Mouse (Mus musculus) gastrocnemius, adult 18-20 months (tissue): Measurements from ENCODE around the gene Axin1. TPM values are rescaled to one million over a fixed set of nuclear protein-coding genes. Genes with fewer than 3 reads are reported as not detected.
"Not testable (repeated sequence)": the region's sequence is repeated elsewhere in the genome, so short reads cannot be mapped to it uniquely, and the experiment has no call there.

ENCODE experiments used
- DNase-seq: peaks from one replicate; pipeline ENCODE4 v3.0.0; 2021; ENCODE audit warnings: low spot score
- total RNA-seq, 2 experiments: library from RNA; stranded (reverse); gene quantifications; 2 replicates each; pipeline ENCODE4 v1.2.3; 2021

Gene Axin1
- total RNA-seq, 2 experiments from 2014 or later, result 15.7 to 18.2 TPM

DNA sequence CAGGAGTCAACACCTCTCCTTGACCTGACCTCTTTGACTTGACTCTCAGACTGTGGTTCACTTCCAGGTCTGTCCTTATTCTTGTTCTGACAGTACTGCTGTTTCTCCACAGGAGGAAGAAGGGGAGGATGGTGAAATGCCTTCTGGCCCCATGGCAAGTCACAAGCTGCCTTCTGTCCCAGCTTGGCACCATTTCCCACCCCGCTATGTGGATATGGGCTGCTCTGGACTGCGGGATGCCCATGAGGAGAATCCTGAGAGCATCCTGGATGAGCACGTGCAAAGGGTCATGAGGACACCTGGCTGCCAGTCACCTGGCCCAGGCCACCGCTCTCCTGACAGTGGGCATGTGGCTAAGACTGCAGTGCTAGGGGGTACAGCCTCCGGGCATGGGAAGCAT, 49.1 kb downstream of the Axin1 start:
- DNase-seq, result no peak

DNA sequence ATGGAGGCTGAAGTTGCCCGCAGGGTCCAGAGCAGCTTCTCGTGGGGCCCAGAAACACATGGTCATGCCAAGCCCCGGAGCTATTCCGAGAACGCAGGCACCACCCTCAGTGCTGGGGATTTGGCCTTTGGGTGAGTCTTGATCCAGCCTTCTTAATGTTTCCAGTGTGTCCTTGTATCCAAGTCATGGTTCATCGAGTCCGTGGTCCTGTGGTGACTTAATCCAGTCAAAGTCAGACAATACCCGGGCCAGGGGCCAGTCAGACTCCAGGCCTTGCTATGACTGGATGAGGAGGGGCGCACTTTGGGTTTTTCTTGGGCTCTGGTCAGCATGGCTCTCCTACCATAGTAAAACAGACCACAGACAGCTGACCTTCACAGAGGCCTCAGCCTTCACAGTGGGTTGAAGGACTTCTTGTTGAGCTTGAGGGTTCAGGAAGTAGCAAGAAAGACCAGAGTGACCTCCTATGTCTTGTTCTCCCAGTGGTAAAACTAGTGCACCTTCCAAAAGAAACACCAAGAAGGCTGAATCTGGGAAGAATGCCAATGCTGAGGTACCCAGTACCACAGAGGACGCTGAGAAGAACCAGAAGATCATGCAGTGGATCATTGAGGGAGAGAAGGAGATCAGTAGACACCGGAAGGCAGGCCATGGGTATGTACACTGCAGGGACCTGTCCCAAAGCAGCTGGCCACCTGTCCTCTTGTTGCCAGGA, 49.8 kb downstream of the Axin1 start:
- DNase-seq, result no peak

DNA sequence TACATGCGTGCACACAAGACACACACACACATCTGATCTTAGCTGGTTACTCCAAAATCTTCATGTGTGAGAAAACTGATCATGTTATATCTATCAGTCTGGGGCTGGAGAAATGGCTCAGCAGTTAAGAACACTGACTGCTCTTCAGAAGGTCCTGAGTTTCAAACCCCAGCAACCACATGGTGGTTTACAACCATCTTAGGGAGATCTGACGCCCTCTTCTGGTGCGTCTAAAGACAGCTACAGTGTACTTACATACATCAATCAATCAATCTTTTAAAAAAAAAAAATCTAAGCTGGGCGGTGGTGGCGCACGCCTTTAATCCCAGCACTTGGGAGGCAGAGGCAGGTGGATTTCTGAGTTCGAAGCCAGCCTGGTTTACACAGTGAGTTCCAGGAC, 53.0 kb downstream of the Axin1 start:
- DNase-seq, result not testable (repeated sequence)

DNA sequence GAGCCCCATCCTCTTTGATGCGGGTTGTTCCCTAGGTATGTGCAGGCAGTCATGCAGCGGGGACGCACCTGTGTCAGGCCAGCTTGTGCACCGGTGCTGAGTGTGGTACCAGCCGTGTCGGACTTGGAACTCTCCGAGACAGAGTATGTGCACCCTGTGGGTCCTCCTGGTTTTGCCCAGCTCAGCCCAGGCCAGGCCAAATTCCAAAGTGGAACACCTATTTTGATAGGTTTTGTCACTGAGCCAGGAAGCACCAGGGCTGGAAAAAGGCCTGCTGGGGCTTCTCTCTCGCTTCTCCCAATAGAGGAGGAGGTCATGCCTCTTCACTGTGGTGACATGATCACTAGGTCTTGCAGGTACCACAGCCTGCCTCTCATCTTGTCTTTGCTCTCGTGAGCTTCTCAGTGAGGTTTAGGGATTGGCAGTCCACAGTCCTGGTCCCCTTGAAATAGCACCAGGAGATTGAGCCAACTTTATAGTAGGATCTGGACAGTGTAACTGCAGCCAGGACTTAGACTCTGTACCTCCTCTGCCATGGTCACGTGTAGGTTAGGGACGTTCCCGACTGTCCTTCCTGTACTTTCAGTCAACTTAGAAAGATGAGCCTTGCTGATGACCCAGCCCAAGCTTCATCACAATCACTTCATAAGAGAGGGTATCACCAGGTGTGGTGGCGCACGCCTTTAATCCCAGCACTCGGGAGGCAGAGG, 54.1 kb downstream of the Axin1 start:
- DNase-seq, result no peak

DNA sequence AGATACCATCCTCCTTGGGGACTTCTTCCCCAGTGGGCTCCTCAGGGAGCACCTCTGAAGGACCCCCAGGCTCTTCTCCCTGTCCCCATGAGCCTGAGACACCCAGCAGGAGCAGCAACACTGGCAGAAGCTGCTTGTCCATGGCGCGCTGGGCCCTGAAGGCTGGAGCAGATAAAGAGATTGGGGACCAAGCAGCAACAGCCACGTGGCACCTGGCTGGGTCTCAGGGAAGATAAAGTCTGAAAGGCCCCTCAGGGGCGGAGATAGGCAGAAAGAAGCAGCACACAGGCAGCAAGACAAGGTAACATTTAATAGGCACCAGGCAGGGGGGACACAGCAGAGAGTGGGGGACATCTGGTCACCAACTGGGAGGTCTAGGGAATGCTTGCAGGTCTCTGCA, 60.4 kb downstream of the Axin1 start, which contains the start of gene Pdia2:
Gene Pdia2, minus strand, starts transcription at position 196 of the 400 bp plus-strand sequence.
- no peak for DNase-seq

DNA sequence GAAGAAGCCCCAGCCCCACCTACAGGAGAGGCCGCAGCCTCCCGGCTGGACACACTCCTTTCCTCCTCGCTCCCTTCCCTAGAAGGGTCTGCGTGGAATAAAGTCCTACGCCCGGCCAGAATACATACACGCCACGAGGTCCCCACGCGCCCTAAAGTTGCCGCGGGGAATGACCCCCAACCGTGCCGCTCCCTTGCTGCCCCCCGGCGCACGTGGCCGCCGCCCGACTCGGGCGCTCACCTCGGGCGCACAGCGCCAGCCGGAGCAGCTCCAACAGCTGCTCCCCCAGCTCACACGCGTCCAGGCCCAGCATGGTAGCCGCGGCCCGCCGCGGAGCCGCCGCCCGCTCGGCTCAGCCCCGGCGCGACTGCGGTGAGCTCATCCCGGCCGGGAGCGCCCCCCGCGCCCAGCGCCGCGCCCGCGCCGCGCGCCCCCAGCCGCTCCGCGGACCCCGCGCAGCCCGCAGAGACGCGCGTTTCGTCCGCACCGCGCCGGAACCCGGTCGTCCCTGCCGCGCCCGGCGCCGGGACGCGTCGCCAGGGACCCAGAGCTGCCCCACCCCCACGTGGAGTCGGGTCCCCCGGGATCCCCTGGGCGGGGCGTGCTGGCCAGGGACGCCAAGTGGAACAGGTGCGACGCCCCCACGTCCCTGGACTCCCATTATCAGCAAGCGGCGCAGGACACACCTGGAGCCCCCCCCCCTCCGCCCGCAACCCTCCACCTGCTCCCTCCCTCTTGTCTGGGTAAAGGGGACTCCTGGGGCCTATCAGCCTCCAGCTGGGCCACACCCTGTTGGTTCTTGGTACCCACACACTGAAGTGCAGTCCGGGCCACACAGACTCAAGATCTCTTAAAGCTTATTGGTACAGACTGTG, 62.6 kb downstream of the Axin1 start:
- DNase-seq, result no peak

DNA sequence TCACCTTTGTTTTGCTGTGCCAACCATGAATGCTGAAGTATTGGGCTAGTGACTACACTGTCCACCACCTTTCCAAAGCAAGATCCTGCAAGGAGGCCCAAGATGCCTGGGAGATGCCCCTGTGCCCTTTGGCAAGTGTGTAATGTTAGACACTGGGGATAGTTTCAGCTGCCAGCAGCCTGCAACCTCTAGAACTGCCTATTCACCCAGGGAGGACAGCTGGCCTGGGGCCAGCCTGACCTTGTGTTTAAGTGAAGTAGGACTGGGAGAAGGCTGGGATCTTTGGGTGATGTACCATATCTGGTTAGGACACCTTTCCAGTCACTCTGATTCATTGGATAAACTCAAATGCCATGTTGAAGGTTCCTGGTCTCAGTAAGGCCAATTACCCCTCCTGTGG, 63.5 kb downstream of the Axin1 start:
- DNase-seq, result no peak

DNA sequence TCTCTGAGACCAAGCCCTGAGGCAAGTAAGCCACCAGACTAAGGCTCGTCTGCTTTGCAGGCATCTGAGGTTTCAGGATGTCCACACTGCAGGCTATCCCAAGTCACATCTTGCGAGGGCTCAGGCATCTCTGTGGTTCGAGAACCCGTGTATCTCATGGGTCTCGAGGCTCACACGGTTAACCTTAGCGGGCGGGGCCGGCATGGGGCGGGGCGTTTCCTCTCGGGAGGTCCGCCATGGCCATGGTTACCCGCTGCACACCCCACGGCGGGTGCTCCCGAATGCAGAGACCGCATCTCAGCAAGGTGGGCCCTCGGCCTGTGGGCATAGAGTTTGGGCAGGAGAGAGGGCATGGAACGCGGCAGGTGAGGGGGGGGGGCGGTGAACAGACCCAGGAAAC, 64.2 kb downstream of the Axin1 start, which contains the start of gene Rgs11:
Gene Rgs11, plus strand, starts transcription at position 215 of the 400 bp plus-strand sequence.
- DNase-seq, result peak; percentile 23

DNA sequence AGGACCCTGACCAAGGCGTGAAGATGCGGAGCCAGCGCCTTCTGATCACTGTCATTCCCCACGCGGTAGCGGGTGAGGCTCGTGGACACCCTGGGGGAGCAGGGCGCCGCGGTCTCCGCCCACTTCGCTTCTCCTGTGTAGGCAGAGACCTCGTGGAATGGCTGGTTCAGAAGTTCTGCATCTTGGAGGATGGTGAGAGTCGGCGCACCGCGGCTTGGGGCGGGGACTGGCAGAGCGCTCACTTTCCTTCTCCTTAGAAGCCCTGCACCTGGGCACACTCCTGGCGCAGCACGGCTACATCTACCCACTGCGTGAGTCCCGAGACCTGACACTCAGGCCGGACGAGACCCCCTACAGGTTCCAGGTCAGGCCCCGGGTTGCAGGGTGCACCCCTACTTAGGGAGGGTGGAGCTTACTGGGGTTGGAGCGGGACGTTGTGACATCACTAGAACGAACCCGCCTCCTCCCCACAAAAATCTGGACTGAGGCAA, 64.9 kb downstream of the Axin1 start:
- no peak for DNase-seq

DNA sequence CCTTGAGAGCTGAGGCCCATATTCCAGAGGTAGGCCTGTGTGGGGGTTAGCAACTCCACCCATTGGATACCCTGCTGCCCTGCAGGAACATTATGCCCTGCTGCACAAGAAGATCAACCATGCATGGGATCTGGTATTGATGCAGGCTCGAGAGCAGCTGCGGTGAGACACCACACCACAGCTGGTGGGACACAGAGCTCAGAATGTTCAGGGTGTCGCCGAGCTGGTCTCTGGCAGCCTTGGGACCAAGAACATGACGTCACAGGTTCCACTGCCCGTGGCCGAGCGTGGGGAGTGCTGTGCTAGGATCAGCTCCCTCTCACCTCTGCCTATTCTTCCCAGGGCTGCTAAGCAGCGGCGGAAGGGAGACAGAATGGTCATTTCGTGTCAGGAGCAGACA, 66.3 kb downstream of the Axin1 start:
- no peak for DNase-seq

DNA sequence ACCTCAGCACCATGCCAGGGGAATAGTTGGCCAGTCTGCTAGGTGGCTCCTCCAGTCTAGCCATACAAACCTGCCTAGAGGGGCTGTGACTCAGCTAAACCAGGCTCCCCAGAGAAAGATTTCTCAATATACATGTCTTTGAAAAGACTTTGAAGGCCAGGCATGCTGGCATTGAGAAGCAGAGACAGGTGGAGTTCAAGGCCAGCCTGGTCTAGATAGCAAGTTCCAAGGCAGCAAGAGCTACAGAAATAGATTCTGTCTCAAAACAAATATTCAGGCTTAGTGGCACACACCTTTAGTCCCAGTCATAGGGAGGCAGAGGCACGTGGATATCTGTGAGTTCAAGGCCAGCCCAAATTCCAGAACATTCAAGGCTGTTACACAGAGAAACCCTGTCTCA, 67.9 kb downstream of the Axin1 start:
- no peak for DNase-seq

DNA sequence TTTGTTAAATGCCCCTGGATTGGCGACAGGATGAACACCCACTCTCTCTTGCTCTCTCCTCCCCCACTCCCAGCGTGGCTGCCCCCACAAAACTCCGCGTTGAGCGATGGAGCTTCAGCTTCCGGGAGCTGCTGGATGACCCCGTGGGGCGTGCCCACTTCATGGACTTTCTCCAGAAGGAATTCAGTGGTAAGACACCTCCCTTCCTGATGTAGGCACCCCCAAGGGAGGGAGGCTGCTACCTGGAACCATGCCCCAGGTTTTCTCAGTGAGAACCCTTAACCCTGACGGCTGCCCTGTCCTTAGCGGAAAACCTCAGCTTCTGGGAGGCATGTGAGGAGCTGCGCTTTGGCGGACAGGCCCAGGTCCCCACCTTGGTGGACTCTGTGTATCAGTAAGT, 69.2 kb downstream of the Axin1 start, which contains the start of gene Arhgdig:
Gene Arhgdig, minus strand, starts transcription at position 101 of the 400 bp plus-strand sequence.
- DNase-seq, result no peak

DNA sequence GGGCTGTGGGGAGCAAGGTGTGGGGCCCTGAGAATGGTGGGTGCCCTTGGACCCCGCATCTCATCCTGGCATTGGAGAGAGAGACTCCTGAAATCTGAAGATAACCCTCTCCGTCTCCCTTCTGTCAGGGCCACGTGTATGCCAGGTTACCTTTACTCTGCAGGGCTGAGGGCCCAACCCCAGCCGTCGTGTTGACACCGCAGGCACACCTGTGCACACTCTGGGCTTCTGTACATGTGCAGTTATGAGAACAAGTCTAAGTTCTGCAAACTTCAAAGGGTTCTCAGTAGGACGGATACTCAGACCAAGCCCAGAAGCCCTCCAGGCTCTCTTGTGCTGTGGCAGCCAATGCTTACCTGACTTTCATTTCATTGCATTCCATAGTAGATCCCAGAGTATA, 73.8 kb downstream of the Axin1 start:
- no peak for DNase-seq

DNA sequence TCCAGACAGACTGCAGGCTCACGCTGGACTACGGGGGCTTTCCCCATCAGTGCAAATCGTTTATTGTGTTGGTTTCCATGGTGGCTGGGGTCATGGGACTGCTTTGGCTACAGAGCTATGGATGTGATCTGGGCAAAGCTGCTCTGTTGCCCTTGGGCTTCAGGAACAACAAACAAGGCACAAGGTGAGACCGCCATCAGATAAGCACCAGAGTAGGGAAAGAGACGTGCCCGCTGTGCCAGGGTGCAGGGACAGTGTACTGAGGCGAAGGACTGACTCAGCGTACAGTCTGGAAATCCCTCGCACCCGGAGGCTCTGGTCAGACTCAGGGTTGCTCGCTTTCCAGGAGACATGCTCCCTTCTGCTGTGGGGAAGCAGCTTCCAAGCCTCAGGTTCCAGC, 74.2 kb downstream of the Axin1 start:
- no peak for DNase-seq

DNA sequence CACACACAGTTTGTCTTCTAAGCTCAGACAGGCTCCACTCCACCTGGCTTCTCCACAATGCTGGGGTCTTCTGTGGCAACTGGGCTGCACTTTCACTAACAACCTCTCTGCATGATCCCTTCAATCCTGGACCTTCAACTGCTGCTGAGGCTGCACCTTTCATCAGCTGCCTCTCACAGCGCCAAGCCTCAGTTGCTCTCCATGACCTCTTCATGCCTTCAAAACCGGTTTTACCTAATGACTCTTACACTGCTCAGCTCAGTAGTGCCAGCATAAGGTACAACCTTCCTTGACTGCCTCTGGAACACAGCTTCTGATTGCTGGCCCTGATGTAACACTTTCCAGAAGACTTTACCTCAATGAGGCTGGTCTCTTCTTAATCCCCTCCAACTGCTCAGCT, 83.0 kb downstream of the Axin1 start:
- DNase-seq, result no peak

DNA sequence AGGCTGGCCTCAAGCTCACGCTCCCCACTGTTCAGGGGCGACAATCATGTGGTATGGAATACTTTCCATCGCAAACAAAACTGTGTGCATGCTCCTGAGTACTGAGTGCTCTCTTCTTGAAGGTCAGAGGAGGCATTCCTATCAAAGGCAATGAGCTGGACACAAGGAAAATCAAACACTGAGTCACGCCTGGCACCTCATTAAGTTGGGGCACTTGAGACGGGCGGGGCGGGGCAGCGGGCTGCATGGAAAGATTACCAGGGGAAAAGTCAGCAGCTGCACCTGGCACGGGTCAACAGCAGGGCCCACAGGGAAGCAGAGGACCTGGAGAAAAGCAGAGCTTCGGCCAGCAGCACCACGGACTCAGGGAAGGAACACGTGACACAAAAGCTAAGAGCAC, 86.7 kb downstream of the Axin1 start:
- DNase-seq, result no peak

DNA sequence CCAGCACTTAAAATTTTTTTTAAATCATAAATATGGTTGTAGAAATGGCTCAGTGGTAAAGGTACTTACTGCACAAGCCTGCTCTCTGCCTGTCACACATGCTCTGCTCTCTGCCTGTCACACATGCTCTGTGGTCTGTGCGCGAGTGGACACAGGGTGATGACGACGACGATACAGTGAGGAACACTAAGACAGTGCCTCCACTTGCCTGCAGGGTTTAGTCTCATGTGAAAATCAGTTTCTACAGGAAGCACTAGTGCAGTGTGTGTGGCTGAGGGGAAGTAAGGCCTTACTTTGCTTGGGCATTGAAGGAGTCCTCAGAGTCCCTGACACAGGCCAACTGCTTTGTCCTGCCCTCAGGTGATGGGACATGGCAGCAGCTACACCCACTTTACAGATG, 91.3 kb downstream of the Axin1 start:
- DNase-seq, result no peak

DNA sequence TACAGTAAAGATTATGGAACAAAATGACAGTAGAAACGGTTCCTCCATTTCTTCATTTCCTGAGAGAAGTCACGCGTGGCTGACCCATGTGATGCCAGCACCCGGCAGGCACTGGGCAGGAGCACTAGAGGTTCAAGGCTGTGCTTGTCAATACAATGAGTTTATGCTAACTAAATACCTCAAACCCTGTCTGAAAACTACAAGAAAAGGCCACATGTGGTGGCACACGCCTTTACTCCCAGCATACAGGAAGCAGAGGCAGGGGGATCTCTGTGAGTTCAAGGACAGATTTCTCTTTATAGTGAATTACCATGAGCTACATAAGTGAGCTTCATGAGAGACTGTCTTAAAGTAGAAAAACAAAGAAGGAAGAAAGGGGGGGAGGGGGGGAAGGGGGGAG, 92.7 kb downstream of the Axin1 start:
- no peak for DNase-seq

DNA sequence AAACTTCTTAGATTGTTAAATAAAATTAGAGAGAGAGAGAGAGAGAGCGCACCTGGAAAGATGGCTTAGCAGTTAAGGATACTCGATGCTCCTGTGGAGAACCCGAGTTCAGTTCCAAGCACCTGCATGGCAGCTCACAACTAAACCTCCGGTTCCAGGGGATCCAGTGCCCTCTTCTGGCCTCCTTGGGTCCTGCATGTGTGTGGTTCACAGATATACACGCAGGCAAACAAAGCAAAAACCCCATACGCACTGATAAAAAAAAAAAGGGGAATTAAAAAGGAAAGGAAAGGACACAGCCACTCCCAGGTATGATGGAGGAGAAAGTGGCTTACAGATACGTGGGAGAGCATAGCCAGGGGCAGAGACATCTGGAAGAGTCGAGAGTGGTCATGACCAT, 94.4 kb downstream of the Axin1 start:
- no peak for DNase-seq

DNA sequence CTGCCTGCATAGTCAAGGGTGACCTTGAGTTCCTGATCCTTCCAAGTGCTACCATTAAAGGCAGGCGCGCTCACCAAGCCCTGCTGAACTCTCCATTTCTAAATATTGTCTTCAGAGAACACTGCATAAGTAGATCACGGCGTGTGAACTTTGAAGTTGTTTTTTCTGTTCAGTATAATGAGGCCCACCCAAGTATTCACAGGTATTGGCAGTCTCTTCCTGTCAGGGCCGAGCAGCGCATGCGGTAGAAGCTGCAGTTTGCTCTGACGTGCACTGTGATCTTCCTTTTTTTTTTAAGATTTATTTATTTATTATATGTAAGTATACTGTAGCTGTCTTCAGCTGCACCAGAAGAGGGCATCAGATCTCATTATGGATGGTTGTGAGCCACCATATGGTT, 95.9 kb downstream of the Axin1 start:
- DNase-seq, result no peak

DNA sequence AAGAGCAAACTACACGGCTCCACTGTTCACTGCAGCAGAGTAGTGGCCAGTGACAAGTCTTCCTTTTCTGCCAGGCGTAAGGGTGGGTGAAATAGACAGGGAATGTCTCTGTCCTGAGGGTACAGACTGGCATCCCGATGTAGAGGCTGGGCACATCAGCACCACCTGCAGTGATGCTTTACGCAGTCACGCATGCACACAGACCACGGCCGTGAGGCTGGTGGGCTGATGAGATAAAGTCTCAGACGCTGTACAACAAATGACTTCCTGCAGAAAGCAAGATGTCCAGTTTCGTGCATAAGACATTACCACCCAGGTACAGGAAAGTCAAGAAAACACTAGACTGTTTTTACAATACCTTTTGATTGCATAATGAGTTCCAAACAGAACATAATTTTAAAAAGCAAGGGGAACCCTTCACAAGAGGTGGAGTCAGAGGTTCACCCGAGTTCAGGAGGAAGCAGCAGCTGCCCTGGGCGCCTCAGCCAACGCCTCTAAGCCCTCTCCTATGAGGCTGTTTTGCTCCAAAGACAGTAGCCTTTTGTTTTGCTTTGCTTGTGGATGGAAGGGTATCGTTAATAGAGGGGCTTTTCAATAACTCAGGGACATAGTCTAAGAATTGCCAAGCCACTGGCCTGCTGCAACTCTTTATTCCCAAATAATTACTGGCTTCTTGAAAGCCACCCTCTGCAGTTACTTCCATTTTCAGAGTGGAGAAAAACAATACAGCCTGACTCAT, 96.8 kb downstream of the Axin1 start:
- DNase-seq, result no peak
